Mouse (Mus musculus): Measurements from ENCODE around the gene Dmac1. TPM values are rescaled to one million over a fixed set of nuclear protein-coding genes. Genes with fewer than 3 reads are reported as not detected.
A peak's percentile ranks its signal among the peaks of the same experiment; 100 is the strongest.

The Dmac1 gene
- total and polyA plus RNA-seq, 2 experiments from 2014 or later: 66.2 to 90.5 TPM

- ATAC-seq: no peak
- H3K4me1 ChIP-seq (ENCODE audit: insufficient read depth, low read length): no peaks in the 10 kb centered on the region
- no peak for TF ChIP-seq CTCF (IDR thresholded peaks at IDR 0.05; ENCODE audit: low read depth)
- H3K4me3 ChIP-seq (ENCODE audit: low read length): no peak overlapping the region
- DNase-seq (ENCODE audit: low spot score): no peak
- H3K27me3 ChIP-seq (ENCODE audit: insufficient read depth, low read length): no peaks in the 10 kb centered on the region
- no peak overlapping the region for H3K9ac ChIP-seq (replicated peaks; ENCODE audit: low read length)
- no peak overlapping the region for H3K27ac ChIP-seq
- no peak overlapping the region for H3K4me2 ChIP-seq (ENCODE audit: low read depth, low read length)
- H3K9me3 ChIP-seq (ENCODE audit: low read length): no peaks in the 10 kb centered on the region
- 65% methylated on average over 4 of the region's 4 CpGs for WGBS
- no peaks in the 10 kb centered on the region for H3K36me3 ChIP-seq (ENCODE audit: insufficient read depth, low read length)
These were observed 14.2 kb upstream of the Dmac1 start for GRCm38 (mm10) chr4:75292315-75292714.

GRCm38 (mm10) chr4:75291142-75291541, 13.0 kb upstream of the Dmac1 start:
- 86% methylated on average over 4 of the region's 4 CpGs for WGBS
- ATAC-seq: no peak

GRCm38 (mm10) chr4:75277467-75278196, 473 bp downstream of the Dmac1 start:
- WGBS: 9% methylated on average over 30 of the region's 30 CpGs
- Histone ChIP-seq H3K4me3 (ENCODE audit: low read length) (peak overlapping the region; percentile 85), H3K9me3 (ENCODE audit: low read length) (no peaks in the 10 kb centered on the region), H3K4me2 (ENCODE audit: low read depth, low read length) (peak overlapping the region; percentile 68), H3K4me1 (ENCODE audit: insufficient read depth, low read length) (no peaks in the 10 kb centered on the region), H3K27me3 (ENCODE audit: insufficient read depth, low read length) (no peaks in the 10 kb centered on the region), H3K36me3 (ENCODE audit: insufficient read depth, low read length) (no peaks in the 10 kb centered on the region), H3K9ac (replicated peaks; ENCODE audit: low read length) (peak overlapping the region; percentile 84), H3K27ac (peak overlapping the region; percentile 78)
- DNase-seq (ENCODE audit: low spot score): peak; percentile 8
- ATAC-seq: peak; percentile 93
- no peak for TF ChIP-seq CTCF (IDR thresholded peaks at IDR 0.05; ENCODE audit: low read depth)

More at GRCm38 (mm10) chr4:75291142-75291541, 13.0 kb upstream of the Dmac1 start:
- Histone ChIP-seq H3K27me3 (ENCODE audit: insufficient read depth, low read length) (no peaks in the 10 kb centered on the region), H3K4me1 (ENCODE audit: insufficient read depth, low read length) (no peaks in the 10 kb centered on the region), H3K36me3 (ENCODE audit: insufficient read depth, low read length) (no peaks in the 10 kb centered on the region), H3K9ac (replicated peaks; ENCODE audit: low read length) (no peak overlapping the region), H3K9me3 (ENCODE audit: low read length) (no peaks in the 10 kb centered on the region), H3K4me2 (ENCODE audit: low read depth, low read length) (no peak overlapping the region), H3K27ac (no peak overlapping the region), H3K4me3 (ENCODE audit: low read length) (no peak overlapping the region)
- DNase-seq (ENCODE audit: low spot score): no peak
- TF ChIP-seq CTCF (IDR thresholded peaks at IDR 0.05; ENCODE audit: low read depth): no peak

- Histone ChIP-seq H3K4me3 (ENCODE audit: low read length) (no peak overlapping the region), H3K4me1 (ENCODE audit: insufficient read depth, low read length) (no peaks in the 10 kb centered on the region), H3K9ac (replicated peaks; ENCODE audit: low read length) (no peak overlapping the region), H3K9me3 (ENCODE audit: low read length) (no peaks in the 10 kb centered on the region), H3K27me3 (ENCODE audit: insufficient read depth, low read length) (no peaks in the 10 kb centered on the region), H3K4me2 (ENCODE audit: low read depth, low read length) (no peak overlapping the region), H3K36me3 (ENCODE audit: insufficient read depth, low read length) (no peaks in the 10 kb centered on the region), H3K27ac (no peak overlapping the region)
- no peak for TF ChIP-seq CTCF (IDR thresholded peaks at IDR 0.05; ENCODE audit: low read depth)
- WGBS: 88% methylated on average over 2 of the region's 2 CpGs
- DNase-seq (ENCODE audit: low spot score) (no peak), ATAC-seq (no peak)
These were observed 2.4 kb downstream of the Dmac1 start for GRCm38 (mm10) chr4:75275737-75276136.

- no peaks in the 10 kb centered on the region for H3K9me3 ChIP-seq (ENCODE audit: low read length)
- H3K4me3 ChIP-seq (ENCODE audit: low read length): no peak overlapping the region
- TF ChIP-seq CTCF (IDR thresholded peaks at IDR 0.05; ENCODE audit: low read depth): no peak
- 57% methylated on average over 2 of the region's 2 CpGs for WGBS
- H3K27ac ChIP-seq: no peak overlapping the region
- no peaks in the 10 kb centered on the region for H3K36me3 ChIP-seq (ENCODE audit: insufficient read depth, low read length)
- no peak for ATAC-seq
- no peaks in the 10 kb centered on the region for H3K4me1 ChIP-seq (ENCODE audit: insufficient read depth, low read length)
- no peak overlapping the region for H3K4me2 ChIP-seq (ENCODE audit: low read depth, low read length)
- no peaks in the 10 kb centered on the region for H3K27me3 ChIP-seq (ENCODE audit: insufficient read depth, low read length)
- no peak overlapping the region for H3K9ac ChIP-seq (replicated peaks; ENCODE audit: low read length)
- no peak for DNase-seq (ENCODE audit: low spot score)
These were observed 10.2 kb downstream of the Dmac1 start for GRCm38 (mm10) chr4:75267866-75268265.

GRCm38 (mm10) chr4:75266773-75267550, 11.1 kb downstream of the Dmac1 start:
- Histone ChIP-seq H3K4me2 (ENCODE audit: low read depth, low read length) (no peak overlapping the region), H3K9me3 (ENCODE audit: low read length) (no peaks in the 10 kb centered on the region), H3K27me3 (ENCODE audit: insufficient read depth, low read length) (no peaks in the 10 kb centered on the region), H3K27ac (no peak overlapping the region), H3K4me3 (ENCODE audit: low read length) (no peak overlapping the region), H3K9ac (replicated peaks; ENCODE audit: low read length) (no peak overlapping the region), H3K4me1 (ENCODE audit: insufficient read depth, low read length) (no peaks in the 10 kb centered on the region), H3K36me3 (ENCODE audit: insufficient read depth, low read length) (no peaks in the 10 kb centered on the region)
- ATAC-seq (no peak), DNase-seq (ENCODE audit: low spot score) (no peak)
- no peak for TF ChIP-seq CTCF (IDR thresholded peaks at IDR 0.05; ENCODE audit: low read depth)
- WGBS: 81% methylated on average over 6 of the region's 6 CpGs

GRCm38 (mm10) chr4:75264219-75264618, 13.9 kb downstream of the Dmac1 start:
- no peak for ATAC-seq

More at GRCm38 (mm10) chr4:75264219-75264618, 13.9 kb downstream of the Dmac1 start:
- no peak for TF ChIP-seq CTCF (IDR thresholded peaks at IDR 0.05; ENCODE audit: low read depth)
- Histone ChIP-seq H3K36me3 (ENCODE audit: insufficient read depth, low read length) (no peaks in the 10 kb centered on the region), H3K4me3 (ENCODE audit: low read length) (no peak overlapping the region), H3K9ac (replicated peaks; ENCODE audit: low read length) (no peak overlapping the region), H3K9me3 (ENCODE audit: low read length) (no peaks in the 10 kb centered on the region), H3K27ac (no peak overlapping the region), H3K4me1 (ENCODE audit: insufficient read depth, low read length) (no peaks in the 10 kb centered on the region), H3K4me2 (ENCODE audit: low read depth, low read length) (no peak overlapping the region), H3K27me3 (ENCODE audit: insufficient read depth, low read length) (no peaks in the 10 kb centered on the region)
- no peak for DNase-seq (ENCODE audit: low spot score)
- 97% methylated on average over 2 of the region's 2 CpGs for WGBS
